Mouse (Mus musculus): ENCODE results near the gene Gab2. TPM values are rescaled to one million over a fixed set of nuclear protein-coding genes. Genes with fewer than 3 reads are reported as not detected.

Gab2 gene
- total and polyA plus RNA-seq, 2 experiments from 2014 or later, result 12.5 to 26.7 TPM

GRCm38 (mm10) chr7:97297466-97297865, 216.1 kb downstream of the Gab2 start:
- no peak overlapping the region for H3K4me2 ChIP-seq (ENCODE audit: low read depth, low read length)
- DNase-seq (ENCODE audit: low spot score) (peak; percentile 83), ATAC-seq (peak; percentile 70)
- H3K9me3 ChIP-seq (ENCODE audit: low read length), result no peaks in the 10 kb centered on the region
- H3K4me3 ChIP-seq (ENCODE audit: low read length), result no peak overlapping the region
- TF ChIP-seq CTCF (IDR thresholded peaks at IDR 0.05; ENCODE audit: low read depth), result peak; percentile 93
- H3K9ac ChIP-seq (replicated peaks; ENCODE audit: low read length), result no peak overlapping the region
- no peak overlapping the region for H3K27ac ChIP-seq
- H3K4me1 ChIP-seq (ENCODE audit: insufficient read depth, low read length), result no peaks in the 10 kb centered on the region
- WGBS, result 4% methylated on average over 2 of the region's 2 CpGs
- no peaks in the 10 kb centered on the region for H3K27me3 ChIP-seq (ENCODE audit: insufficient read depth, low read length)
- peaks cover 13% of the 10 kb centered on the region; the same call in 1 of the 2 replicates for H3K36me3 ChIP-seq (ENCODE audit: insufficient read depth, low read length)

GRCm38 (mm10) chr7:97298279-97298678, 216.9 kb downstream of the Gab2 start:
- Histone ChIP-seq H3K9ac (replicated peaks; ENCODE audit: low read length) (no peak overlapping the region), H3K27ac (no peak overlapping the region), H3K9me3 (ENCODE audit: low read length) (no peaks in the 10 kb centered on the region), H3K36me3 (ENCODE audit: insufficient read depth, low read length) (peaks cover 19% of the 10 kb centered on the region), H3K27me3 (ENCODE audit: insufficient read depth, low read length) (no peaks in the 10 kb centered on the region), H3K4me3 (ENCODE audit: low read length) (no peak overlapping the region), H3K4me2 (ENCODE audit: low read depth, low read length) (no peak overlapping the region), H3K4me1 (ENCODE audit: insufficient read depth, low read length) (no peaks in the 10 kb centered on the region)
- WGBS, result 91% methylated on average over 2 of the region's 2 CpGs
- TF ChIP-seq CTCF (IDR thresholded peaks at IDR 0.05; ENCODE audit: low read depth), result no peak
- ATAC-seq (no peak), DNase-seq (ENCODE audit: low spot score) (no peak)

- no peak overlapping the region for H3K4me3 ChIP-seq (ENCODE audit: low read length)
- DNase-seq (ENCODE audit: low spot score) (no peak), ATAC-seq (no peak)
- no peaks in the 10 kb centered on the region for H3K9me3 ChIP-seq (ENCODE audit: low read length)
- no peaks in the 10 kb centered on the region for H3K4me1 ChIP-seq (ENCODE audit: insufficient read depth, low read length)
- no peak overlapping the region for H3K4me2 ChIP-seq (ENCODE audit: low read depth, low read length)
- H3K36me3 ChIP-seq (ENCODE audit: insufficient read depth, low read length), result peaks cover 26% of the 10 kb centered on the region
- no peak overlapping the region for H3K27ac ChIP-seq
- 85% methylated on average over 6 of the region's 6 CpGs for WGBS
- TF ChIP-seq CTCF (IDR thresholded peaks at IDR 0.05; ENCODE audit: low read depth), result no peak
- no peaks in the 10 kb centered on the region for H3K27me3 ChIP-seq (ENCODE audit: insufficient read depth, low read length)
- no peak overlapping the region for H3K9ac ChIP-seq (replicated peaks; ENCODE audit: low read length)
These were observed 217.6 kb downstream of the Gab2 start for GRCm38 (mm10) chr7:97298943-97299342.

- Histone ChIP-seq H3K27me3 (ENCODE audit: insufficient read depth, low read length) (no peaks in the 10 kb centered on the region), H3K9ac (replicated peaks; ENCODE audit: low read length) (no peak overlapping the region), H3K36me3 (ENCODE audit: insufficient read depth, low read length) (peaks cover 41% of the 10 kb centered on the region), H3K4me2 (ENCODE audit: low read depth, low read length) (no peak overlapping the region), H3K4me3 (ENCODE audit: low read length) (no peak overlapping the region), H3K9me3 (ENCODE audit: low read length) (no peaks in the 10 kb centered on the region), H3K4me1 (ENCODE audit: insufficient read depth, low read length) (no peaks in the 10 kb centered on the region), H3K27ac (no peak overlapping the region)
- no peak for TF ChIP-seq CTCF (IDR thresholded peaks at IDR 0.05; ENCODE audit: low read depth)
- WGBS, result 95% methylated on average over 2 of the region's 2 CpGs
- ATAC-seq, result no peak
- no peak for DNase-seq (ENCODE audit: low spot score)
These were observed 219.5 kb downstream of the Gab2 start for GRCm38 (mm10) chr7:97300914-97301313.

- ATAC-seq (no peak), DNase-seq (ENCODE audit: low spot score) (no peak)
- Histone ChIP-seq H3K4me2 (ENCODE audit: low read depth, low read length) (no peak overlapping the region), H3K36me3 (ENCODE audit: insufficient read depth, low read length) (peaks cover 41% of the 10 kb centered on the region), H3K9me3 (ENCODE audit: low read length) (no peaks in the 10 kb centered on the region), H3K4me3 (ENCODE audit: low read length) (no peak overlapping the region), H3K9ac (replicated peaks; ENCODE audit: low read length) (no peak overlapping the region), H3K27me3 (ENCODE audit: insufficient read depth, low read length) (no peaks in the 10 kb centered on the region), H3K4me1 (ENCODE audit: insufficient read depth, low read length) (no peaks in the 10 kb centered on the region), H3K27ac (no peak overlapping the region)
- WGBS, result 84% methylated on average over 8 of the region's 8 CpGs
- TF ChIP-seq CTCF (IDR thresholded peaks at IDR 0.05; ENCODE audit: low read depth), result no peak
These were observed 219.9 kb downstream of the Gab2 start for GRCm38 (mm10) chr7:97301321-97301720.

GRCm38 (mm10) chr7:97302261-97302660, 220.9 kb downstream of the Gab2 start:
- DNase-seq (ENCODE audit: low spot score) (no peak), ATAC-seq (no peak)
- Histone ChIP-seq H3K27me3 (ENCODE audit: insufficient read depth, low read length) (no peaks in the 10 kb centered on the region), H3K36me3 (ENCODE audit: insufficient read depth, low read length) (peaks cover 46% of the 10 kb centered on the region), H3K4me1 (ENCODE audit: insufficient read depth, low read length) (no peaks in the 10 kb centered on the region), H3K4me3 (ENCODE audit: low read length) (no peak overlapping the region), H3K9me3 (ENCODE audit: low read length) (no peaks in the 10 kb centered on the region), H3K4me2 (ENCODE audit: low read depth, low read length) (no peak overlapping the region), H3K9ac (replicated peaks; ENCODE audit: low read length) (no peak overlapping the region), H3K27ac (no peak overlapping the region)
- TF ChIP-seq CTCF (IDR thresholded peaks at IDR 0.05; ENCODE audit: low read depth), result no peak
- WGBS, result 91% methylated on average over 4 of the region's 4 CpGs

- Histone ChIP-seq H3K27ac (no peak overlapping the region), H3K4me2 (ENCODE audit: low read depth, low read length) (no peak overlapping the region), H3K9me3 (ENCODE audit: low read length) (no peaks in the 10 kb centered on the region), H3K27me3 (ENCODE audit: insufficient read depth, low read length) (no peaks in the 10 kb centered on the region), H3K4me1 (ENCODE audit: insufficient read depth, low read length) (no peaks in the 10 kb centered on the region), H3K36me3 (ENCODE audit: insufficient read depth, low read length) (peaks cover 50% of the 10 kb centered on the region), H3K9ac (replicated peaks; ENCODE audit: low read length) (no peak overlapping the region), H3K4me3 (ENCODE audit: low read length) (no peak overlapping the region)
- DNase-seq (ENCODE audit: low spot score), result no peak
- 87% methylated on average over 4 of the region's 4 CpGs for WGBS
- TF ChIP-seq CTCF (IDR thresholded peaks at IDR 0.05; ENCODE audit: low read depth), result no peak
- no peak for ATAC-seq
These were observed 221.5 kb downstream of the Gab2 start for GRCm38 (mm10) chr7:97302876-97303275.

Measured in hindbrain, postnatal 0 days (tissue).